Mouse (Mus musculus) heart, adult 2 months (tissue): Measurements from ENCODE around the gene Olfr1404. TPM values are rescaled to one million over a fixed set of nuclear protein-coding genes. Genes with fewer than 3 reads are reported as not detected.

Source experiments
- DNase-seq, 2 experiments: peaks; one replicate each; pipeline ENCODE4 v3.0.0; 2021
- H3K27ac ChIP-seq: fragments of 200-600 bp; 2 replicates; pipeline ENCODE4 v1.8.1; 2022
- H3K27me3 ChIP-seq: fragments of 200-500 bp; 2 replicates; pipeline ENCODE4 v1.6.1; 2012; ENCODE audit warnings: mild to moderate bottlenecking, low read length, inconsistent platforms, mixed read lengths; ENCODE audit not compliant: control insufficient read depth, insufficient read depth
- H3K36me3 ChIP-seq: fragments of 200-500 bp; 2 replicates; pipeline ENCODE4 v1.6.1; 2012; ENCODE audit warnings: low read length, inconsistent platforms; ENCODE audit not compliant: control insufficient read depth, insufficient read depth
- H3K4me1 ChIP-seq: fragments of 200-500 bp; 2 replicates; pipeline ENCODE4 v1.6.1; 2011; ENCODE audit warnings: low read length; ENCODE audit not compliant: control insufficient read depth, insufficient read depth
- H3K4me3 ChIP-seq: fragments of 200-600 bp; 2 replicates; pipeline ENCODE4 v1.8.1; 2022
- H3K79me2 ChIP-seq: fragments of 200-500 bp; replicated peaks from 2 replicates; pipeline ENCODE4 v1.6.1; 2012; ENCODE audit warnings: mild to moderate bottlenecking, inconsistent platforms, low read length, moderate library complexity, mixed read lengths; ENCODE audit not compliant: control insufficient read depth, insufficient read depth
- H3K9ac ChIP-seq: fragments of 200-500 bp; 2 replicates; pipeline ENCODE4 v1.6.1; 2012; ENCODE audit warnings: low read depth, mild to moderate bottlenecking, control low read depth, inconsistent platforms, low read length, mixed read lengths
- CTCF ChIP-seq: fragments of 200-600 bp; IDR thresholded peaks from 2 replicates; pipeline ENCODE4 v1.8.1; 2022; ENCODE audit warnings: antibody characterized with exemption, mild to moderate bottlenecking, moderate library complexity
- EP300 ChIP-seq: fragments of 200-500 bp; IDR thresholded peaks from 2 replicates; pipeline ENCODE4 v1.6.1; 2011; ENCODE audit warnings: low read depth, low read length, control low read depth; ENCODE audit not compliant: insufficient read depth
- POLR2A ChIP-seq: fragments of 200-500 bp; IDR thresholded peaks from 2 replicates; pipeline ENCODE4 v1.6.1; 2011; ENCODE audit warnings: mild to moderate bottlenecking, low read depth, low read length, control low read depth; ENCODE audit not compliant: insufficient read depth
- whole genome bisulfite sequencing: fragments of 180-500 bp; shearing (Covaris S2); methylation state at CpG from one replicate; pipeline ENCODE4 v1.1.7; 2018; 5-methylcytosine and 5-hydroxymethylcytosine counted together
- intact Hi-C: fragments of 180-260 bp; cut with DNase I; formaldehyde crosslinking; loops from one replicate; pipeline ENCODE4 v1.15.1; 2025
- long read RNA-seq: library from polyadenylated mRNA; stranded (forward); transcript quantifications from one replicate; pipeline ENCODE4 v2.0.0, GENCODE M21; 2021
- polyA plus RNA-seq: library from polyadenylated mRNA; depleted of rRNA; stranded (reverse); fragments of >200 nt; gene quantifications from 2 replicates; pipeline ENCODE4 v1.2.3, GENCODE M21; 2012; rRNA removed
- total RNA-seq, 2 experiments: library from RNA; stranded (reverse); gene quantifications; 2 replicates each; pipeline ENCODE4 v1.2.3; 2021

Olfr1404 gene
- not detected for total RNA-seq
- not detected in 2 replicates for polyA plus RNA-seq
- long read RNA-seq: 0 reads

- WGBS: 73% methylated on average over 5 of the region's 5 CpGs
- no peaks in the 10 kb centered on the region for H3K27me3 ChIP-seq
- no peak within 1 kb of the TSS for H3K27ac ChIP-seq
- no peaks in the 10 kb centered on the region for H3K36me3 ChIP-seq
- no peaks in the 10 kb centered on the region for H3K79me2 ChIP-seq
- no peak within 1 kb of the TSS for H3K9ac ChIP-seq
- no peak for DNase-seq
- intact Hi-C loops: no loop called here
- H3K4me1 ChIP-seq: no peaks in the 10 kb centered on the region
- no peak for TF ChIP-seq POLR2A
- no peak for TF ChIP-seq EP300
- no peak for TF ChIP-seq CTCF
- no peak within 1 kb of the TSS for H3K4me3 ChIP-seq
These were observed at the start of gene Olfr1404 for GRCm38 (mm10) chr1:173212092-173212491. TSS of gene Olfr1404 (plus strand) at chr1:173212392.

DNA sequence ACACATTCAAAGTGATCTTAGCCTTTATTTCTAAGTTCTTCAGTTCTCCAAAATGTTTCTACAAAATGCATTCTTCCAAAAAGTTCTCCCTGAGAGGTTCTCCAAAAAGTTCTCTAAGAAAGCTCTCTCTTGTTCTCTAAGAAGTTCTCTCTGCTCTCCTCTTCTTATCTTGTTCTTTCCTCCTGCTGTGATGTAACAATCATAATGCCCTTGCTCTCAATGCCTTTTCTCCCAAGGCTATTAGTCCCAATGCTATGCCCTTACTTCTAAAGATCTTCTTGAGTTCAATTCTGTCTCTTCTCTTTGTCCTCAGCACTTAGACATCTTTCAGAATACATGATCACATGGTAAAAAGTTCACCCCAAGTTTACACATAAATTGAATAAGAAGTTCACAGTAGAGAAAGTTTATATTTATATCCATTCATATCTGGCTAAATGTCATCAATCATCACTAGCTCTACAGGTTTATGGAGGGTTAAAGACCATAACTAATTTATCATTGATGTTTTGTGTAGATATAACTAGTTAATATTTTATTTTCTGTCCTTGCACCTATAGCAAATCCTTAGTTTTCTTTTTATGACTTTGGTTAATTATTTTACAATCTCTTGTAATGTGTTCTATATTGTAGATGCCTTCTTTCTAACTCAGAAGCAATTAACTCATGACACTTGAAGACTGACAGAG lies 37.9 kb upstream of the Olfr1404 start:
- TF ChIP-seq POLR2A (no peak), CTCF (no peak), EP300 (no peak)
- no peaks in the 10 kb centered on the region for H3K36me3 ChIP-seq
- H3K27ac ChIP-seq: no peak overlapping the region
- DNase-seq: no peak
- no peaks in the 10 kb centered on the region for H3K79me2 ChIP-seq
- intact Hi-C loops: no loop called here
- H3K27me3 ChIP-seq: no peaks in the 10 kb centered on the region
- H3K9ac ChIP-seq: no peak overlapping the region
- no peak overlapping the region for H3K4me3 ChIP-seq
- H3K4me1 ChIP-seq: no peaks in the 10 kb centered on the region

DNA sequence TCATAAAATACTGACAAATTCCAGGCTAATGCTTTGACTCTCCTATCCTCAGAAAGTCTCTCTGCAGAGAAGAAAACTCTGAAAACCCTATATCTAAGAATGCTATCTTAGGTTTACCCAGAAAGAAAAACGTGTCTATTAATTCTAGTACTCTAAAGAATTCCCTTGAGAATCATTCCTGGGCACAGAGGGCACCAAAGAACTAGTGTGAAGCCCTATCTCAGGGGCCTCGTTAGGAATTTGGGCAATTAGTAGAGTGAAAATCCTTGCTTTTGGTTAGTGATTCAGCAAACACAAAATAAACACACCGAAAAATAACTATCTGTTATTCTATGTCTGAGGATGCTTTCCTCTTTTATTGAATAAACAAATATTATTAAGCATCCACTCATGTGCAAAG lies 21.7 kb upstream of the Olfr1404 start, which contains the start of gene Olfr1406:
Olfr1406 (minus strand) TSS at position 101 of the 400 bp plus-strand sequence.
- Histone ChIP-seq H3K79me2 (no peaks in the 10 kb centered on the region), H3K36me3 (no peaks in the 10 kb centered on the region), H3K4me3 (no peak within 1 kb of the TSS), H3K27me3 (no peaks in the 10 kb centered on the region), H3K27ac (no peak within 1 kb of the TSS), H3K9ac (no peak within 1 kb of the TSS), H3K4me1 (no peaks in the 10 kb centered on the region)
- intact Hi-C loops: no loop called here
- no peak for DNase-seq
- 46% methylated on average over 3 of the region's 3 CpGs for WGBS
- TF ChIP-seq POLR2A (no peak), CTCF (no peak), EP300 (no peak)

GRCm38 (mm10) chr1:173192059-173192458 lies 20.1 kb upstream of the Olfr1404 start:
- no peaks in the 10 kb centered on the region for H3K27me3 ChIP-seq
- no peak overlapping the region for H3K27ac ChIP-seq
- no peak overlapping the region for H3K4me3 ChIP-seq
- H3K4me1 ChIP-seq: no peaks in the 10 kb centered on the region
- intact Hi-C loops: loop anchor here (2.0 kb wide), 1 partner anchor 75 kb away; no protein-coding TSS in a partner anchor
- no peak overlapping the region for H3K9ac ChIP-seq
- no peak for DNase-seq
- 32% methylated on average over 3 of the region's 3 CpGs for WGBS
- TF ChIP-seq POLR2A (no peak), CTCF (no peak), EP300 (no peak)
- no peaks in the 10 kb centered on the region for H3K79me2 ChIP-seq
- H3K36me3 ChIP-seq: no peaks in the 10 kb centered on the region

- WGBS: 71% methylated on average over 2 of the region's 2 CpGs
- no peaks in the 10 kb centered on the region for H3K4me1 ChIP-seq
- H3K27me3 ChIP-seq: no peaks in the 10 kb centered on the region
- H3K27ac ChIP-seq: no peak overlapping the region
- H3K36me3 ChIP-seq: no peaks in the 10 kb centered on the region
- H3K9ac ChIP-seq: no peak overlapping the region
- TF ChIP-seq CTCF (no peak), EP300 (no peak), POLR2A (no peak)
- H3K79me2 ChIP-seq: no peaks in the 10 kb centered on the region
- H3K4me3 ChIP-seq: no peak overlapping the region
- intact Hi-C loops: no loop called here
- no peak for DNase-seq
These were observed 15.8 kb upstream of the Olfr1404 start for GRCm38 (mm10) chr1:173196359-173196758.

GRCm38 (mm10) chr1:173197508-173197907 lies 14.7 kb upstream of the Olfr1404 start, which contains the start of gene Olfr218:
TSS of gene Olfr218 (plus strand) at chr1:173197808.
- no peaks in the 10 kb centered on the region for H3K79me2 ChIP-seq
- no peaks in the 10 kb centered on the region for H3K36me3 ChIP-seq
- TF ChIP-seq EP300 (no peak), POLR2A (no peak), CTCF (no peak)
- H3K4me3 ChIP-seq: no peak within 1 kb of the TSS
- H3K9ac ChIP-seq: no peak within 1 kb of the TSS
- no peak within 1 kb of the TSS for H3K27ac ChIP-seq
- intact Hi-C loops: no loop called here
- H3K4me1 ChIP-seq: no peaks in the 10 kb centered on the region
- DNase-seq: no peak
- H3K27me3 ChIP-seq: no peaks in the 10 kb centered on the region
- WGBS: 65% methylated on average over 5 of the region's 5 CpGs
